In genomic region chr4:104941895-104942294, GRCm38 (mm10) we compare ENCODE assay signal across 19 mouse cellular contexts. TPM values are rescaled to one million over a fixed set of nuclear protein-coding genes. Genes with fewer than 3 reads are reported as not detected.
DNase-seq lines count a peak whose midpoint lies in the region; ATAC-seq and TF ChIP-seq lines count a peak whose summit lies in the region.
"Had no signal": no experiment of that assay in that cellular context is flagged by ENCODE, and none has a peak within 500 bp of the region (broad histone marks: within the 10 kb centered on the region; RNA-seq: fewer than 3 reads in every experiment).

No protein-coding gene starts in this region.

- H3K4me3 ChIP-seq in MEL (ENCODE audit: control insufficient read depth in 1 of 2, insufficient read depth in 1 of 2, low read depth in 2 of 2, low read length in 2 of 2) = no peak overlapping the region
- H3K4me3 ChIP-seq in hindbrain, embryonic 13.5 days = no peak overlapping the region

- peak; percentile 38 for DNase-seq in MEL (ENCODE audit: low read depth, low spot score)
- DNase-seq: adrenal gland, adult 2 months; adrenal gland, adult 8-10 months; adrenal gland, postnatal 10 days; adrenal gland, postnatal 14 days; adrenal gland, postnatal 25 days; adrenal gland, postnatal 36 days; B cell, adult 2 months; cerebellum, adult 11 months; cerebellum, adult 11-12 months; cerebellum, adult 18-20 months; cerebellum, adult 2 months; cerebellum, adult 8-10 months had no signal

- H3K36me3 ChIP-seq in MEL (ENCODE audit: control insufficient read depth in 1 of 2, insufficient read depth in 2 of 2, low read length in 2 of 2) = peaks cover 0 to 32% of the 10 kb centered on the region in 2 experiments; a peak in 2 of 4 replicates
- no peaks in the 10 kb centered on the region for H3K36me3 ChIP-seq in hindbrain, embryonic 13.5 days
- H3K36me3 ChIP-seq: G1E had no signal

- WGBS in hindbrain, embryonic 13.5 days = 94% methylated on average over 1 of the region's 1 CpGs

- TF ChIP-seq RAD21 in MEL (IDR thresholded peaks at IDR 0.05; ENCODE audit: low read depth, low read length) = no peak

- H3K27ac ChIP-seq in MEL (ENCODE audit: control insufficient read depth, low read depth, low read length) = no peak overlapping the region
- H3K27ac ChIP-seq in hindbrain, embryonic 13.5 days = no peak overlapping the region

- H3K4me1 ChIP-seq in MEL (ENCODE audit: control insufficient read depth in 1 of 2, insufficient read depth in 2 of 2, low read length in 2 of 2) = peaks cover 12 to 36% of the 10 kb centered on the region in 2 experiments
- peaks cover under 1% of the 10 kb centered on the region; the same call in 1 of the 2 replicates for H3K4me1 ChIP-seq in hindbrain, embryonic 13.5 days (replicated peaks)

- H3K9ac ChIP-seq in MEL (ENCODE audit: control insufficient read depth, low read depth, low read length, poor library complexity, severe bottlenecking) = no peak overlapping the region
- no peak overlapping the region for H3K9ac ChIP-seq in hindbrain, embryonic 13.5 days

- no peak for TF ChIP-seq CTCF in MEL (IDR thresholded peaks at IDR 0.05 in 2 of 3, conservative IDR thresholded peaks at IDR 0.05 in 1 of 3; ENCODE audit: control insufficient read depth in 1 of 3, insufficient read depth in 1 of 3, low read depth in 2 of 3, low read length in 3 of 3, poor library complexity in 1 of 3, severe bottlenecking in 1 of 3)

- TF ChIP-seq EP300 in MEL (IDR thresholded peaks at IDR 0.05; ENCODE audit: low read depth in 1 of 2, low read length in 2 of 2) = peak; percentile 55 to 59; a peak in 3 of 4 replicates

- ATAC-seq in hindbrain, embryonic 13.5 days (ENCODE audit: low FRiP score) = no peak
- ATAC-seq: activated CD4-positive, CD25-positive, alpha-beta regulatory T cell, adult 4 months; CD4-positive, CD25-positive, alpha-beta regulatory T cell, adult 4 months; Patski had no signal

- H3K27me3 ChIP-seq in MEL (ENCODE audit: control insufficient read depth in 1 of 2, insufficient read depth in 2 of 2, low read length in 2 of 2) = no peaks in the 10 kb centered on the region
- no peaks in the 10 kb centered on the region for H3K27me3 ChIP-seq in hindbrain, embryonic 13.5 days
- H3K27me3 ChIP-seq: CH12.LX, Patski had no signal

- no peak overlapping the region for H3K4me2 ChIP-seq in hindbrain, embryonic 13.5 days

- no peak for TF ChIP-seq POLR2A in MEL (IDR thresholded peaks at IDR 0.05; ENCODE audit: control insufficient read depth in 1 of 2, insufficient read depth in 1 of 2, low read depth in 1 of 2, low read length in 2 of 2, poor library complexity in 1 of 2)

- no peaks in the 10 kb centered on the region for H3K9me3 ChIP-seq in MEL (replicated peaks; ENCODE audit: insufficient read depth, low read length)
- no peaks in the 10 kb centered on the region for H3K9me3 ChIP-seq in hindbrain, embryonic 13.5 days

- no peaks in the 10 kb centered on the region for H3K79me2 ChIP-seq in MEL (ENCODE audit: control insufficient read depth, insufficient read depth, low read length, poor library complexity)

TF ChIP-seq in MEL, 35 proteins besides CTCF, POLR2A, EP300 and RAD21:
- TF ChIP-seq TAL1 (IDR thresholded peaks at IDR 0.05; ENCODE audit: low read length) (no peak), GATA1 (IDR thresholded peaks at IDR 0.05; ENCODE audit: low read depth, low read length) (peak; percentile 43; the same call in 1 of the 2 replicates), USF2 (IDR thresholded peaks at IDR 0.05; ENCODE audit: borderline replicate concordance in 1 of 2, insufficient read depth in 1 of 2, low read depth in 1 of 2, low read length in 2 of 2) (no peak), ZNF384 (IDR thresholded peaks at IDR 0.05; ENCODE audit: low read depth, low read length) (peak; percentile 61; the same call in 1 of the 2 replicates), RCOR1 (IDR thresholded peaks at IDR 0.05; ENCODE audit: low read depth, low read length) (peak; percentile 66)

RNA-seq across cellular contexts. Expression of gene Fyb2, which starts 28.6 kb away (rescaled TPM):
- total RNA-seq in MEL (2012; rRNA removed) = 0.07 and 0.08 TPM in 2 replicates
- polyA plus RNA-seq in MEL (2012; ENCODE audit: insufficient read depth in 1 of 2, insufficient read length in 2 of 2, low read depth in 1 of 2, low replicate concordance in 2 of 2, missing spikeins in 1 of 2) = under 1 TPM in 1 of 2 experiments, not detected in 1; 0.10 TPM
- polyA plus RNA-seq in hindbrain, embryonic 13.5 days (2015; fragmentation: Nextera tagmentation; extraction: Ambion mirVana) = 0.05 and 0.22 TPM in 2 replicates
- polyA plus RNA-seq: activated CD4-positive, CD25-positive, alpha-beta regulatory T cell, adult 4 months; adrenal gland, adult 2 months; CD4-positive, CD25-positive, alpha-beta regulatory T cell, adult 4 months; G1E had no signal
